8 mouse cellular contexts compared by ENCODE assay signal in the genomic region with DNA sequence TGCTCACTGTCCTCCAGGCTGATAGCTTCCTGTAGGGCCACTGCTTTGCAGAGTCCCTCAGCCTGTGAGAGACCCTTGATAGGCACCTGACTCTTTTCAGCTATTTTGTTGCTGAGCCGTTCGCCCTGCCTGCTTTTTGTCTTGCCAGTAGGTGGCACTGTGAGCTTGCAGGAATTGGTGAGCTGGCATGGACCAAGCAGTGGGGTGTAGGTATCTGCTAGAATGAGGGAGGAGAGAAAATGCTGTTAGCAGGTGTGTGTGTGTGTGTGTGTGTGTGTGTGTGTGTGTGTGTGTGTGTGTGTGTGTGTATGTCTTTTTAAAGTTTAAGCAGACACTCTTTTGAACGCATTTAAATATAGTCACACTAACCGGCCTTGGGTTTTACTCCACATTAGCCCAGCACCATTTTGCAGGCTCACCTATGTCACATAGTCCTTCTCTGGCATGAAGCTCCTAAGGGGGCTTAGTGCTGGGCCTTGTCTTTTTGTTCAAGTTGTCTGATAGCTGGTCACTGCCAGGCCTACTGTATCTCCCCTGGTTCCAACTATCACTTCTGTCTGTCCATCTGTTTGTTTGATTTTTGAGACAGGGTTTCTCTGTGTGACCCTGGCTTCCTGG. TPM values are rescaled to one million over a fixed set of nuclear protein-coding genes. Genes with fewer than 3 reads are reported as not detected.
DNase-seq lines count a peak whose midpoint lies in the region; ATAC-seq and TF ChIP-seq lines count a peak whose summit lies in the region.

No protein-coding gene starts in this region.

- H3K36me3 ChIP-seq in heart, adult 2 months (ENCODE audit: control insufficient read depth, insufficient read depth, low read length) = no peaks in the 10 kb centered on the region
- H3K36me3 ChIP-seq in heart, embryonic 10.5 days = no peaks in the 10 kb centered on the region
- no peaks in the 10 kb centered on the region for H3K36me3 ChIP-seq in midbrain, postnatal 0 days (ENCODE audit: insufficient read depth, low read length)

- no peak overlapping the region for H3K9ac ChIP-seq in heart, adult 2 months (ENCODE audit: low read depth, low read length)
- H3K9ac ChIP-seq in midbrain, postnatal 0 days (replicated peaks; ENCODE audit: low read length, poor library complexity, severe bottlenecking) = no peak overlapping the region

- no peak overlapping the region for H3K4me3 ChIP-seq in heart, adult 2 months
- H3K4me3 ChIP-seq in heart, embryonic 10.5 days = no peak overlapping the region
- no peak overlapping the region for H3K4me3 ChIP-seq in midbrain, postnatal 0 days (ENCODE audit: low read depth, low read length)

- no peak for TF ChIP-seq POLR2A in heart, adult 2 months (IDR thresholded peaks at IDR 0.05; ENCODE audit: insufficient read depth, low read depth, low read length)

- peak; percentile 93 for TF ChIP-seq EP300 in heart, adult 2 months (IDR thresholded peaks at IDR 0.05; ENCODE audit: insufficient read depth, low read depth, low read length)

- 31% methylated on average over 4 of the region's 4 CpGs for WGBS in heart, adult 2 months
- WGBS in heart, embryonic 10.5 days = 21% methylated on average over 4 of the region's 4 CpGs
- 25% methylated on average over 4 of the region's 4 CpGs for WGBS in midbrain, postnatal 0 days

- intact Hi-C loops in heart, adult 2 months (cut with DNase I) = loop anchor here (1.0 to 2.0 kb wide), 2 partner anchors 130 to 747 kb away; no protein-coding TSS in a partner anchor
- intact Hi-C loops in left cerebral cortex, postnatal 4 days (cut with DNase I) = loop anchor here (2.0 to 10.0 kb wide), 3 partner anchors 131 to 1123 kb away; no protein-coding TSS in a partner anchor

- no peaks in the 10 kb centered on the region for H3K79me2 ChIP-seq in heart, adult 2 months (replicated peaks; ENCODE audit: control insufficient read depth, insufficient read depth, low read length)

- H3K9me3 ChIP-seq in heart, embryonic 10.5 days = no peaks in the 10 kb centered on the region
- no peaks in the 10 kb centered on the region for H3K9me3 ChIP-seq in midbrain, postnatal 0 days (ENCODE audit: low read length)

- H3K4me1 ChIP-seq in heart, adult 2 months (ENCODE audit: control insufficient read depth, insufficient read depth, low read length) = no peaks in the 10 kb centered on the region
- no peaks in the 10 kb centered on the region for H3K4me1 ChIP-seq in heart, embryonic 10.5 days
- no peaks in the 10 kb centered on the region for H3K4me1 ChIP-seq in midbrain, postnatal 0 days (ENCODE audit: insufficient read depth, low read length)

- peaks cover 2% of the 10 kb centered on the region; the same call in 1 of the 2 replicates for H3K27me3 ChIP-seq in heart, adult 2 months (ENCODE audit: control insufficient read depth, insufficient read depth, low read length)
- peaks cover 17% of the 10 kb centered on the region for H3K27me3 ChIP-seq in heart, embryonic 10.5 days (ENCODE audit: insufficient read depth, poor library complexity, severe bottlenecking)
- no peaks in the 10 kb centered on the region for H3K27me3 ChIP-seq in midbrain, postnatal 0 days (ENCODE audit: insufficient read depth, low read length)

- no peak overlapping the region for H3K27ac ChIP-seq in heart, adult 2 months
- no peak overlapping the region for H3K27ac ChIP-seq in heart, embryonic 10.5 days
- no peak overlapping the region for H3K27ac ChIP-seq in midbrain, postnatal 0 days (ENCODE audit: low read depth, low read length)

- peak; percentile 80 for TF ChIP-seq CTCF in heart, adult 2 months (IDR thresholded peaks at IDR 0.05)
- peak; percentile 99 for TF ChIP-seq CTCF in midbrain, postnatal 0 days (IDR thresholded peaks at IDR 0.05)

- peak; percentile 86 for ATAC-seq in midbrain, postnatal 0 days (ENCODE audit: low FRiP score)

- peak; percentile 70 to 75 for DNase-seq in heart, adult 2 months
- DNase-seq in heart, embryonic 10.5 days (ENCODE audit: low spot score) = no peak
- peak; percentile 76 to 84 for DNase-seq in cerebellum, postnatal 36 days
- DNase-seq in gastrocnemius, adult 8-10 months (ENCODE audit: low spot score in 2 of 2) = peak; percentile 36 to 52
- DNase-seq in kidney, adult 18-20 months = peak; percentile 73
- DNase-seq in left cerebral cortex, postnatal 4 days = peak; percentile 82
- peak; percentile 84 for DNase-seq in midbrain, postnatal 0 days (ENCODE audit: low spot score)
- DNase-seq in spleen, postnatal 10 days (ENCODE audit: low spot score in 2 of 2) = peak; percentile 51 to 80

- no peak overlapping the region for H3K4me2 ChIP-seq in midbrain, postnatal 0 days (ENCODE audit: low read depth, low read length, poor library complexity, severe bottlenecking)

RNA-seq across cellular contexts. Expression of gene Gm32742, which starts 3.4 kb away (rescaled TPM):
- not detected for total RNA-seq in heart, adult 2 months (2021)
- 0.23 TPM in 1 of 2 replicates, not detected in the other for polyA plus RNA-seq in heart, adult 2 months (2012; rRNA removed)
- not detected in 2 replicates for polyA plus RNA-seq in heart, embryonic 10.5 days (2016; fragmentation: Nextera tagmentation; extraction: Ambion mirVana)
- not detected for total RNA-seq in gastrocnemius, adult 8-10 months (2022)
- total RNA-seq in left cerebral cortex, postnatal 4 days (2021) = under 1 TPM in 1 of 2 experiments, not detected in 1; 0.04 TPM
- total RNA-seq in midbrain, postnatal 0 days (2014; rRNA removed) = not detected in 2 replicates
- polyA plus RNA-seq in midbrain, postnatal 0 days (2015; fragmentation: Nextera tagmentation; extraction: Ambion mirVana) = not detected in 2 replicates

RNA-seq across cellular contexts. Expression of gene Pou2af1, which starts 51.6 kb away (rescaled TPM):
- total RNA-seq in heart, adult 2 months (2021) = 1 to 10 TPM in 1 of 2 experiments, under 1 TPM in 1; 0.70 to 1.1 TPM
- polyA plus RNA-seq in heart, adult 2 months (2012; rRNA removed) = 0.76 and 2.3 TPM in 2 replicates
- polyA plus RNA-seq in heart, embryonic 10.5 days (2016; fragmentation: Nextera tagmentation; extraction: Ambion mirVana) = 0.08 TPM in 1 of 2 replicates, not detected in the other
- not detected for total RNA-seq in gastrocnemius, adult 8-10 months (2022)
- total RNA-seq in left cerebral cortex, postnatal 4 days (2021) = not detected
- 0.16 and 0.42 TPM in 2 replicates for total RNA-seq in midbrain, postnatal 0 days (2014; rRNA removed)
- polyA plus RNA-seq in midbrain, postnatal 0 days (2015; fragmentation: Nextera tagmentation; extraction: Ambion mirVana) = 0.12 TPM in 1 of 2 replicates, not detected in the other
